Mouse (Mus musculus) left cerebral cortex, postnatal 25 days (tissue): ENCODE results near the gene Map3k7. TPM values are rescaled to one million over a fixed set of nuclear protein-coding genes. Genes with fewer than 3 reads are reported as not detected.

Experiments
- DNase-seq, 2 experiments: peaks; one replicate each; pipeline ENCODE4 v3.0.0; 2022; ENCODE audit warnings: low spot score in 2 of 2, mixed read lengths in 1 of 2
- intact Hi-C: fragments of 180-260 bp; cut with DNase I; formaldehyde crosslinking; loops from one replicate; pipeline ENCODE4 v1.15.1; 2025
- total RNA-seq, 2 experiments: library from RNA; stranded (reverse); gene quantifications; 2 replicates each; pipeline ENCODE4 v1.2.3; 2021

Gene Map3k7
- total RNA-seq, 2 experiments from 2014 or later: 40.1 to 45.1 TPM

DNA sequence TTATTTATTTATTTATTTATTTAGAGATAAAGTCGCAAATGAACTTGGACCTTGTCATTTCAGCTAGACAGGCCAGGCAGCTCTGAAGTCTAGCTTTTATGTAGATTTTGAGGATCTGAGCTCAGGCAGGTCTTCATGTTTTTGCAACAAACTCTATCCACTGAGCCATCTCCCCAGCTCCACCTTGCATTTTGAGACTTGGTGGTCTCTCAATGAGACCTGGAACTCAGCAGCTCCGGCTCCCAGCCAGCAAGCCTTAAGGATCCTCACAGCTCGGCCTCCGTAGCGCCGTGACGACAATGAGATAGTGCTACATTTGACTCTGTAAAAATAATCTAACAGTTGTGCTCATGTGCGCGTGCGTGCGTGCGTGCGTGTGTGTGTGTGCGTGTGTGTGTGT lies 89.3 kb downstream of the Map3k7 start:
- DNase-seq: no peak
- intact Hi-C loops: loop anchor here (10.0 kb wide), 2 partner anchors 362 to 482 kb away; no protein-coding TSS in a partner anchor

DNA sequence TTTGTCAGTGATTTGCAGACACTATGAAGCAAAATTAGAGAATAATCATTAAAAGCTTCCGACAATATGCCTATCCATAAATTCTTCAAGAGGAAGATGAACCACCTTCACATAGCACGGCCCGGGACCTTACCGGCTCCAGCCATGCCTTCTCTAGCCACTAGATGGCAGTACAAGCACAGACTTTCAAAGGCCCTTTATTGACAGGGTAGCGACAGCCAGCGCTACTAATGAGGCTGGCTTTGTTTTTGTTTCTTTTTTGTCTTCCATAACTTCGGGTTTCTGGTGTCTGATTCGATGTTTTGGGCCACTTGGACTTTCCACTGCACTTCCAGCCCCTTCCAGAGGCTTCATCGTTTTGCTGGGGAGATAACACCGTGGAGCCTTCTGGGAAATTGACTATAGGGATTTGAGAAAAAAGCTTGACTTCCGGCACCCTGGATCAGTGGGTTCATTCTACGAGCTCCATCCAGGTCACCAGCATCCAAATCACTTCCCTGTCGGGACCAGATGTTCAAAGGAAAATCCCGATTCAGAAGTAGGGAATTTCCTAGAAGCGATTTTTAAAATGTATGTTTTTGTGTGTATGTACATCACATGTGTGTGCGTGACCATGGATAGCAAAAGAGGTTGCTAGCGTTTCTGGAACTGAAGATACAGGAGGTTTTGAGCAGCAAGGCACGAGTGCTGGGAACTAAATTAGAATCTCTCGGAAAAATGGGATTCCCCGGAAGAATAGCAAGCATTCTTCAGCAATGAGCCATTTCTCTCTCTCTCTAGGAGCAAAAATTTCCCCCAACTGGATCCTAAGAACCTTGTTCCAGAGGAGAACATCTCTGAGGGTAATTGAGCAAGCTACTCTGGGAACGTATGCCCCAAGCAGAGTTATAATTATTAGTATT lies 91.5 kb downstream of the Map3k7 start:
- intact Hi-C loops: loop anchor here (1.0 to 10.0 kb wide), 6 partner anchors 183 to 519 kb away; partner anchors contain the start of gene Bach2
- DNase-seq: peak; percentile 87 to 93

GRCm38 (mm10) chr4:32056441-32056840 lies 92.5 kb downstream of the Map3k7 start:
- DNase-seq: no peak
- intact Hi-C loops: loop anchor here (2.0 to 10.0 kb wide), 4 partner anchors 192 to 478 kb away; no protein-coding TSS in a partner anchor

DNA sequence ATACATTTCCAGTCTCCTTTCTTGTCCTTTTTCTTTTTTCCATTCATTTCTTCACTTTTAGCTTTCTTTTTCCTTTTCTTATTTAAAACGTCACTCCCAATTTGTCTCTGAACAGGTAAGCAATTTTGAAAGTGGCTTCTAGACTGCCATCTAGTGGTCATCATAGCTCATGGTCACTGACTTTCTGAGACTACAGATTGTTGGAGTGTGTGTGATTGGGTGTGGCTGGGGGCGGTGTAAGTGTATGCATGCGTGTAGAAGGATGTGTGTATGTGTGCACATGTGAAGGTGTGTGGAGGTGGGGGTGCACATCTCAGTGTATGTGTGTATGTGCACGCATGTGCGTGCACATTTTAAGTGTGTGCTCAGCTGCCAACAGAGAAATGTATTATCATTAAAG lies 93.2 kb downstream of the Map3k7 start:
- DNase-seq: no peak
- intact Hi-C loops: loop anchor here (2.0 to 10.0 kb wide), 4 partner anchors 192 to 478 kb away; no protein-coding TSS in a partner anchor

GRCm38 (mm10) chr4:32060686-32061085 lies 96.8 kb downstream of the Map3k7 start:
- DNase-seq: peak in 1 of 2 experiments; percentile 54

DNA sequence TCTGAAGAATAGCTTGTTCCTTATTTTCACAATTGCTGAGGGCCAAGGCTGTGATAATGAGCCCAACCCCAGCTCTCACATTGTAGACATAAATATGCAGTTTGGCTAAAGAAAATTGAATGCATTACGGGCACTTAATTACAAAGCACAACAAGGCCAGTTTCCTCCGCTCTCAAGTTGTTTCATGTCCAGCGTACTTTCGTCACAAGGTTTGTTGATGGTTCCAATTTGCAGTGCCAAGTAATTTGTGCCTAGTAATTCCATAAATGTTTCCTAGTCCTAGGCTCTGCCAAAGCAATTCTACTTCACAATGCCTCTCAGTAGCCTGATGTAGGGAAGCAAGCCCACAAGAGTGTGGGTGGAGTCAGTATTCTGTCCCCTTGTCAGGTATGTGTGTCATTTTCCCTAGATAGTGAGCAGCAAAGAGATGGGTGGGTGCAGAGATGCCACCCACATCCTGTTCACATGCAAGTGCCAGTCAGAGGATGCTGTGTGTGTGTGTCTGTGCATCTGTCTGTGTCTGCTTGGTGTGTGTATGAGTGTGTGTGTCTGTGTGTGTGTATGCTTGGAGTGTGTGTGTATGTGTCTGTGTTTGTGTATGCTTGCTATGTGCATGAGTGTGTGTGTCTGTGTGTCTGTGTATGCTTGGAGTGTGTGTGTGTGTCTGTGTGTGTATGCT lies 98.6 kb downstream of the Map3k7 start:
- DNase-seq: peak in 1 of 2 experiments; percentile 64
- intact Hi-C loops: no loop called here

More at GRCm38 (mm10) chr4:32060686-32061085, 96.8 kb downstream of the Map3k7 start:
- intact Hi-C loops: no loop called here

DNA sequence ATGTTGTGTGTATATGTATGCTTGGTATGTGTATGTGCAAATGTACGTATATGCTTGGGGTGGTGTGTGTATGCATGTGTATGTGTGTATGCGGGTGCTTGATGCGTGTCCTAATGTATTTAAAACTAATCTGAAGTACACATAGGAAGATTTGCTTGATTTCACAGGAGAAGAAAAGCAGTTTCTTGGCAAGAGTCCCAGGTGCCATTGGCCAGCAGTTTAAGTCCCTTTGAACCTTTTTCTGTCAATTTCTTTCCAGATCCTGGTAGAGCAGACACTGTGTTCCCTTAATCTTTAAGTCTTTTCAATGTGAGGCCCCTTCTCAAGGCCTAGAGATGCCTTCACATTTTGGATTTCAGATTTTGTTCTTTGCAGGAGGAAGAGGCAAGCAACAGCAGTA lies 99.4 kb downstream of the Map3k7 start:
- DNase-seq: no peak
- intact Hi-C loops: no loop called here
